Mouse (Mus musculus): ENCODE results near the gene Itga9.

DNA sequence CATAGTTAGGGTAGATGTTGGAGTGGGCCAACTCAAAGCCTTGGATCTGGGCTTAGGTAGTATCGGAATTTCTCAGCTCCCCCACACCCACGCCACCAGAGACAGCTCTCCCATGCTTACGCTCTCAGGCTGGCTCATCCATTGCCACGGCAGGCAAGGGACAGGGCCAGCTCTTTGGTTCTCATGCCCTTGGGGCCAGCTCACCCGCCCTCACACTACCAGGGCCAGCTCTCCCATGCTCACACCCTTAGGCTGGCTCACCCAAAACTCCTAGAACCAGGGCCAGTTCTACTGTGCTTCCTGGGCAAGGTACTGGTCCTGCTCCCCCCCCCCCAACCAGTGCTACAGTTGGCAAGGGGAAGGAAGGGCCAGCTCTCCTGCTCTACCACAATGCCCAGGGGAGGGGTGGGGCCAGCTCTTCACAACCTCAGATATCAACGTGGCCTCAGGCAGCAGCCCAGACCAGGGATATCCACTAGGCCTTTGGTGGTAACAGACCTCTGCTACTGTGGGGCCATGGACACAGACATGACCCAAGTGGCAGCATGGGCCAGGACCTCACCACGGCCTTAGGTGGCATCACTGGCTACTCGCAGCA lies 69.2 kb downstream of the Itga9 start:
- no peak for TF ChIP-seq CTCF (IDR thresholded peaks at IDR 0.05; ENCODE audit: borderline replicate concordance, control insufficient read depth, extremely low read depth, insufficient read depth, low read length, poor library complexity)
- no peak for TF ChIP-seq POLR2A (IDR thresholded peaks at IDR 0.05; ENCODE audit: control insufficient read depth, extremely low read depth, insufficient read depth, low read length, poor library complexity)

Measured in thymus, adult 2 months (tissue).